Mouse (Mus musculus) embryonic facial prominence, embryonic 15.5 days (tissue): ENCODE measurements around the gene Gm45015. TPM values are rescaled to one million over a fixed set of nuclear protein-coding genes. Genes with fewer than 3 reads are reported as not detected.

Experiments used
- ATAC-seq: fragments of 200-750 bp; cut with Nextera tagmentation; 2 replicates; pipeline ENCODE4 v1.8.0; 2017; ENCODE audit warnings: low read depth, moderate TSS enrichment; ENCODE audit not compliant: insufficient number of reproducible peaks, low FRiP score, low TSS enrichment
- H3K27ac ChIP-seq: fragments of 300-500 bp; sonication (generic); replicated peaks from 2 replicates; pipeline ENCODE4 v1.5.1; 2015; ENCODE audit warnings: mild to moderate bottlenecking, inconsistent platforms
- H3K27me3 ChIP-seq: fragments of 300-500 bp; sonication (generic); 2 replicates; pipeline ENCODE4 v1.6.1; 2015; ENCODE audit warnings: inconsistent platforms
- H3K36me3 ChIP-seq: fragments of 300-500 bp; sonication (generic); 2 replicates; pipeline ENCODE4 v1.6.1; 2015; ENCODE audit warnings: mild to moderate bottlenecking, inconsistent platforms
- H3K4me1 ChIP-seq: fragments of 300-500 bp; sonication (generic); 2 replicates; pipeline ENCODE4 v1.6.1; 2015; ENCODE audit warnings: inconsistent platforms
- H3K4me2 ChIP-seq: fragments of 300-500 bp; sonication (generic); replicated peaks from 2 replicates; pipeline ENCODE4 v1.6.1; 2015; ENCODE audit warnings: mild to moderate bottlenecking, inconsistent platforms
- H3K4me3 ChIP-seq: fragments of 300-500 bp; sonication (generic); replicated peaks from 2 replicates; pipeline ENCODE4 v1.5.1; 2015; ENCODE audit warnings: mild to moderate bottlenecking, inconsistent platforms
- H3K9ac ChIP-seq: fragments of 300-500 bp; sonication (generic); 2 replicates; pipeline ENCODE4 v1.6.1; 2015; ENCODE audit warnings: inconsistent platforms
- H3K9me3 ChIP-seq: fragments of 300-500 bp; sonication (generic); replicated peaks from 2 replicates; pipeline ENCODE4 v1.6.1; 2016; ENCODE audit warnings: inconsistent platforms
- WGBS: fragments of 180-500 bp; shearing (Covaris S2); methylation state at CpG from one replicate; pipeline ENCODE4 v1.1.7; 2015; 5-methylcytosine and 5-hydroxymethylcytosine counted together
- polyA plus RNA-seq: library from polyadenylated mRNA; unstranded; fragments of >200 nt; fragmentation: Nextera tagmentation; extraction: Ambion mirVana; gene quantifications from 2 replicates; pipeline ENCODE4 v1.2.1, GENCODE M21; 2015

Gm45015 gene
- polyA plus RNA-seq: not detected in 2 replicates

- no peak for ATAC-seq
Observed at GRCm38 (mm10) chrX:73336740-73337139, at the start of gene Gm45015. TSS of gene Gm45015 (minus strand) at chrX:73336840.

DNA sequence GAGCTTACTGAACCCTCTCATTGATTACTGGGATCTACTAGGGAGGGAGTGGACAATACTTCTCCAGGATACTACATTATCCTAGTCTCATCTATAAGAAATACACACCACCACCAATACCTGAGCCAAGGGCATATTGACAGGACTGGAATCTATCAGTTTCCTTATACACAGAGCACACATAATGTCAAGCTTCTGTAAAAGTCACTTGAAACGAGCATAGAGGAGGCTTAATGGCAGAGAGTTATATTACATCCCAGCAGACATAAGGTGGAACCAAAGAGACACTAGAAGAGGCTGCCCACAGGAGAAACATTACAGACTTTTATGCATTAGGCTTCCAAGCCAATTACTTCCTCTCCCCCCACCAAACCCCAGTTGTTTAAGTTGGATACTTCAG lies 48.3 kb upstream of the Gm45015 start:
- no peaks in the 10 kb centered on the region for H3K27me3 ChIP-seq
- no peak overlapping the region for H3K4me3 ChIP-seq
- WGBS: 29% methylated on average over 1 of the region's 1 CpGs
- H3K9ac ChIP-seq: no peak overlapping the region
- H3K4me2 ChIP-seq: no peak overlapping the region
- no peaks in the 10 kb centered on the region for H3K36me3 ChIP-seq
- no peak for ATAC-seq
- no peaks in the 10 kb centered on the region for H3K9me3 ChIP-seq
- H3K4me1 ChIP-seq: no peaks in the 10 kb centered on the region
- H3K27ac ChIP-seq: no peak overlapping the region

More at GRCm38 (mm10) chrX:73336740-73337139, at the start of gene Gm45015:
- H3K4me3 ChIP-seq: no peak within 1 kb of the TSS
- H3K9ac ChIP-seq: no peak within 1 kb of the TSS
- H3K27ac ChIP-seq: no peak within 1 kb of the TSS
- no peaks in the 10 kb centered on the region for H3K36me3 ChIP-seq
- no peaks in the 10 kb centered on the region for H3K27me3 ChIP-seq
- H3K4me2 ChIP-seq: no peak within 1 kb of the TSS
- no peaks in the 10 kb centered on the region for H3K9me3 ChIP-seq
- no peaks in the 10 kb centered on the region for H3K4me1 ChIP-seq
- 84% methylated on average over 4 of the region's 4 CpGs for WGBS

DNA sequence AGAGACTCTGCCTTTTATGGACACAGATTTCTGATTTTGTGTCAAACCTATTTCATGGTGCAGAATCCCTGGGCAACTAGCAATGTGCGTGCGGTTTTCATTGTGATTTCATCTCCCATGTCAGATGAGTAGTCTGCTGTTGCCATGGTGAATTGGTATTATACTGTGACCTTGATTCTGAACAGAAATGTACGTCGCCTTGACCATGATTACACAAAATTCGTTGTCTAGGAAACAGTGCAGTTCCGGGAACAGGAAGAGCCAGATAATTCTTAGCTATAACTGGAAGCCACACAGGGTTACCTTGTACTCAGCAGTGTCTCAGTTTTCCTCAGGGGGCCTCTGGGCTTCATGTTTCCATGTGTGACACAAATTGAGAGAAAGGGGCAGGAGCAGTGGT lies 47.8 kb upstream of the Gm45015 start:
- Histone ChIP-seq H3K27me3 (no peaks in the 10 kb centered on the region), H3K9ac (no peak overlapping the region), H3K9me3 (no peaks in the 10 kb centered on the region), H3K36me3 (no peaks in the 10 kb centered on the region), H3K4me1 (no peaks in the 10 kb centered on the region), H3K27ac (no peak overlapping the region), H3K4me2 (no peak overlapping the region), H3K4me3 (no peak overlapping the region)
- WGBS: 50% methylated on average over 6 of the region's 6 CpGs
- ATAC-seq: no peak

GRCm38 (mm10) chrX:73363291-73363690 lies 26.7 kb upstream of the Gm45015 start:
- Histone ChIP-seq H3K27me3 (no peaks in the 10 kb centered on the region), H3K9ac (no peak overlapping the region), H3K4me2 (no peak overlapping the region), H3K4me3 (no peak overlapping the region), H3K36me3 (no peaks in the 10 kb centered on the region), H3K9me3 (no peaks in the 10 kb centered on the region), H3K27ac (no peak overlapping the region), H3K4me1 (no peaks in the 10 kb centered on the region)
- ATAC-seq: no peak

DNA sequence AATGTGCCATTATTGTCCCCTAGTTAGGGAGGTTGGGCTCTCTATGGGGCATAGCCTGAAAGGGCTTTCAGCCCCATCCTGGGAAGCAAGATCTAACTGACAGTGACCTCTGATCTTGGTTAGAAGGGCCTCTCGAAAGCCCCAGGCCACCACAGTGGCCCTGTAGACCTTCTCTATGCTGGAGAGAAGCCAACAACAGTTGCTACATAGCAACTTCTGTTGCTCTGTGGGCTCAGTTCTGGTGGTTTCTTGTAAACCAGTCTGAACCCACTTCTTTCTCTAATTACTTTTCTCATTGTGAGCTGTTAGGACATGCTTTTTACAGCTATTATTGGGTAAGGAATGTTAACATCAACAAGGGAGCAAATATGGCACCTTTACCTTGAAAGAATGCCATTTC lies 20.1 kb upstream of the Gm45015 start:
- H3K4me1 ChIP-seq: no peaks in the 10 kb centered on the region
- no peak overlapping the region for H3K4me3 ChIP-seq
- no peaks in the 10 kb centered on the region for H3K27me3 ChIP-seq
- ATAC-seq: no peak
- H3K9me3 ChIP-seq: no peaks in the 10 kb centered on the region
- peaks cover 32% of the 10 kb centered on the region for H3K36me3 ChIP-seq
- no peak overlapping the region for H3K4me2 ChIP-seq
- no peak overlapping the region for H3K9ac ChIP-seq
- 57% methylated on average over 1 of the region's 1 CpGs for whole genome bisulfite sequencing
- H3K27ac ChIP-seq: no peak overlapping the region

DNA sequence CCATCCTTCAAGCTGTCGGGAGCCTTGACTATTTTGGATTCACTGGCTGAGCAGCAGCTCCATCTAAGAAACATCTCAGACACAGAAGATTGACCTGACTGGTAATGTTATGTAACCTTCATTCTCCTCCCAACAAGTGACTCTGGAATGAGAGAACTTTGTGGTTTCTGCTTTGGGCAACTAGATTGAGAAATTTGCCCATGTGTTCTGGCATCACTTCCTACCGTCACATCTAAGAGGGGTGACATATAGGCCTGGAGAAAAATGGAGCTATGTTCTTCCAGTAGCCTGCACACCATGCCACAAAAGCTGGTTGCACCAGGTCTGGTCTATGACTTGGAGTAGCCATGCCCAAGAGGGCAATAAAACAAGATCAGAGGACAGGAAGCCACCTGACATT lies 19.5 kb upstream of the Gm45015 start:
- 89% methylated on average over 2 of the region's 2 CpGs for WGBS
- no peak overlapping the region for H3K27ac ChIP-seq
- H3K36me3 ChIP-seq: peaks cover 37% of the 10 kb centered on the region
- H3K4me3 ChIP-seq: no peak overlapping the region
- no peaks in the 10 kb centered on the region for H3K9me3 ChIP-seq
- no peaks in the 10 kb centered on the region for H3K27me3 ChIP-seq
- no peaks in the 10 kb centered on the region for H3K4me1 ChIP-seq
- no peak overlapping the region for H3K9ac ChIP-seq
- H3K4me2 ChIP-seq: no peak overlapping the region
- ATAC-seq: no peak

GRCm38 (mm10) chrX:73344346-73344745 lies 7.7 kb upstream of the Gm45015 start:
- no peaks in the 10 kb centered on the region for H3K36me3 ChIP-seq
- ATAC-seq: no peak
- H3K27ac ChIP-seq: no peak overlapping the region
- H3K4me1 ChIP-seq: no peaks in the 10 kb centered on the region
- 70% methylated on average over 1 of the region's 1 CpGs for WGBS
- H3K4me2 ChIP-seq: no peak overlapping the region
- peaks cover 6% of the 10 kb centered on the region; the same call in 1 of the 2 replicates for H3K27me3 ChIP-seq
- H3K9ac ChIP-seq: no peak overlapping the region
- H3K4me3 ChIP-seq: no peak overlapping the region
- no peaks in the 10 kb centered on the region for H3K9me3 ChIP-seq

GRCm38 (mm10) chrX:73343802-73344201 lies 7.2 kb upstream of the Gm45015 start:
- Histone ChIP-seq H3K36me3 (no peaks in the 10 kb centered on the region), H3K9ac (no peak overlapping the region), H3K9me3 (no peaks in the 10 kb centered on the region), H3K27me3 (peaks cover 6% of the 10 kb centered on the region; the same call in 1 of the 2 replicates), H3K4me1 (no peaks in the 10 kb centered on the region), H3K4me3 (peak overlapping the region; percentile 59; the same call in 1 of the 2 replicates), H3K27ac (no peak overlapping the region), H3K4me2 (peak overlapping the region; percentile 46; the same call in 1 of the 2 replicates)
- no peak for ATAC-seq
- WGBS: 72% methylated on average over 1 of the region's 1 CpGs

GRCm38 (mm10) chrX:73342941-73343735 lies 6.5 kb upstream of the Gm45015 start:
- no peaks in the 10 kb centered on the region for H3K36me3 ChIP-seq
- no peak for ATAC-seq
- H3K4me3 ChIP-seq: peak overlapping the region; percentile 59
- no peaks in the 10 kb centered on the region for H3K9me3 ChIP-seq
- H3K4me1 ChIP-seq: no peaks in the 10 kb centered on the region
- peak overlapping the region; percentile 46 for H3K4me2 ChIP-seq
- peak overlapping the region; percentile 73 for H3K27ac ChIP-seq
- peak overlapping the region; percentile 44; the same call in 1 of the 2 replicates for H3K9ac ChIP-seq
- H3K27me3 ChIP-seq: peaks cover 6% of the 10 kb centered on the region; the same call in 1 of the 2 replicates
- WGBS: 21% methylated on average over 15 of the region's 15 CpGs

DNA sequence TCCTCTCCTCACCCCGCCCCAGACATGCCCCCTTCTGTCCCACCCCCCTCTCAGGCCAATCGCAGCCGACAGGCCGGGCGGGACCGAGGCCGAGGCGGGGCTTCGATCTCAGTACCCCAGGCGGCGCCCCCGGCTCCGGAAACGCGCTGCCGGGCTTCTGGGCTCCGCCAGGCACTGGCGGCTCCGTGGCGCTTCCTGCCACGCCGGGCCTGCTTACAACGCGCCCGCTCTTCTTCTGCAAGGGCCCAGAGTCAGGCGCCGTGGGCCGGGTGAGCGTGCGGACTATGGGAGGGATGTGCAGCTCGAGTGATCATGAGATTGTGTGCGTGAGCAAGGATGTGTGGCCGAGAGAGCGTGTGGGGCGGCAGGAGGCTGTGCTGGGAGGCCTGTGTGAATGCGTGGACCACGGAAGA lies 5.8 kb upstream of the Gm45015 start, which contains the start of gene Zfp275:
Gene Zfp275, plus strand, starts transcription at position 139 of the 413 bp plus-strand sequence.
- Histone ChIP-seq H3K36me3 (no peaks in the 10 kb centered on the region), H3K4me3 (peak within 1 kb of the TSS; percentile 59), H3K27me3 (peaks cover 6% of the 10 kb centered on the region; the same call in 1 of the 2 replicates), H3K4me1 (no peaks in the 10 kb centered on the region), H3K27ac (peak within 1 kb of the TSS; percentile 73), H3K9me3 (no peaks in the 10 kb centered on the region), H3K9ac (peak within 1 kb of the TSS; percentile 44; the same call in 1 of the 2 replicates), H3K4me2 (peak within 1 kb of the TSS; percentile 46)
- ATAC-seq: peak; percentile 93
- 18% methylated on average over 34 of the region's 37 CpGs for WGBS

DNA sequence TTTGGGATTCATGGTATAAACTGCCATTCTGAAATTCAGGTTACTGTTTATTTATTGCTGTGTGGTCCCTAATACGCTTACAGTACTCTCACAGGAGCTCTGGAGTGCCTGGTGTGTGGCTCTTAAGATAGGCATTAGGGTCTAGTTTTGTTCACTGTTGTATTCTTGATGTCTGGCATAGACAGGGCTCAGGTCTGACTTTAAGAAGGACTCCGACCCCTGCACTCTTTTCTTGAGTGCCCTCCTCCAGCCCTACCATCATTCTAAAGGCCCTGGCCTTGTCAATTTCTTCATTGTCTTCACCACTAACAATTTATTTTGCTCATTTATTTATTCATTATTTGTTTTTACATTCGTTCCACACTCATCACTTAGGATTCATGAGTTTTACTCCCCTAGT lies 5.4 kb upstream of the Gm45015 start:
- no peaks in the 10 kb centered on the region for H3K4me1 ChIP-seq
- no peak for ATAC-seq
- no peaks in the 10 kb centered on the region for H3K36me3 ChIP-seq
- no peak overlapping the region for H3K27ac ChIP-seq
- H3K4me2 ChIP-seq: peak overlapping the region; percentile 46
- 40% methylated on average over 3 of the region's 3 CpGs for WGBS
- peaks cover 6% of the 10 kb centered on the region; the same call in 1 of the 2 replicates for H3K27me3 ChIP-seq
- peak overlapping the region; percentile 59 for H3K4me3 ChIP-seq
- no peak overlapping the region for H3K9ac ChIP-seq
- no peaks in the 10 kb centered on the region for H3K9me3 ChIP-seq
